Mouse (Mus musculus) forebrain, embryonic 16.5 days (tissue): ENCODE results near the gene Arhgef39. TPM values are rescaled to one million over a fixed set of nuclear protein-coding genes. Genes with fewer than 3 reads are reported as not detected.

ENCODE experiments used
- ATAC-seq: fragments of 200-750 bp; cut with Nextera tagmentation; 2 replicates; pipeline ENCODE4 v1.8.0; 2017; ENCODE audit warnings: mild to moderate bottlenecking, moderate library complexity
- H3K27ac ChIP-seq: fragments of 300-500 bp; sonication (generic); 2 replicates; pipeline ENCODE4 v1.5.1; 2014; ENCODE audit warnings: low read length, control low read depth
- H3K27me3 ChIP-seq: fragments of 300-500 bp; sonication (generic); replicated peaks from 2 replicates; pipeline ENCODE4 v1.6.1; 2014; ENCODE audit warnings: low read length; ENCODE audit not compliant: control insufficient read depth, insufficient read depth
- H3K36me3 ChIP-seq: fragments of 300-500 bp; sonication (generic); 2 replicates; pipeline ENCODE4 v1.6.1; 2014; ENCODE audit not compliant: control insufficient read depth, insufficient read depth
- H3K4me1 ChIP-seq: fragments of 300-500 bp; sonication (generic); replicated peaks from 2 replicates; pipeline ENCODE4 v1.6.1; 2014; ENCODE audit warnings: low read length; ENCODE audit not compliant: control insufficient read depth, insufficient read depth
- H3K4me2 ChIP-seq: fragments of 300-500 bp; sonication (generic); 2 replicates; pipeline ENCODE4 v1.6.1; 2014; ENCODE audit warnings: mild to moderate bottlenecking, low read length, control low read depth
- H3K4me3 ChIP-seq: fragments of 300-500 bp; sonication (generic); replicated peaks from 2 replicates; pipeline ENCODE4 v1.5.1; 2014; ENCODE audit warnings: mild to moderate bottlenecking, low read length, control low read depth
- H3K9ac ChIP-seq: fragments of 300-500 bp; sonication (generic); replicated peaks from 2 replicates; pipeline ENCODE4 v1.6.1; 2014; ENCODE audit warnings: low read depth, low read length, control low read depth
- H3K9me3 ChIP-seq: fragments of 300-500 bp; sonication (generic); 2 replicates; pipeline ENCODE4 v1.6.1; 2016; ENCODE audit warnings: low read length; ENCODE audit not compliant: control insufficient read depth
- WGBS: fragments of 180-500 bp; shearing (Covaris S2); extraction: QIAGEN DNeasy Blood & Tissue Kit; methylation state at CpG from one replicate; pipeline ENCODE4 v1.1.7; 2014; 5-methylcytosine and 5-hydroxymethylcytosine counted together
- polyA plus RNA-seq: library from polyadenylated mRNA; unstranded; fragments of >200 nt; fragmentation: Nextera tagmentation; extraction: Ambion mirVana; gene quantifications from 2 replicates; pipeline ENCODE4 v1.2.1, GENCODE M21; 2015

The Arhgef39 gene
- polyA plus RNA-seq, 1 experiment from 2014 or later, result 18.8 TPM

GRCm38 (mm10) chr4:43498983-43499382 lies 512 bp downstream of the Arhgef39 start:
- H3K9ac ChIP-seq, result peak overlapping the region; percentile 62
- peaks cover 21% of the 10 kb centered on the region for H3K4me1 ChIP-seq
- peak overlapping the region; percentile 62 for H3K4me3 ChIP-seq
- WGBS, result 17% methylated on average over 8 of the region's 8 CpGs
- peak; percentile 27; the same call in 1 of the 2 replicates for ATAC-seq
- H3K27ac ChIP-seq, result no peak overlapping the region
- no peaks in the 10 kb centered on the region for H3K27me3 ChIP-seq
- no peaks in the 10 kb centered on the region for H3K36me3 ChIP-seq
- no peaks in the 10 kb centered on the region for H3K9me3 ChIP-seq
- peak overlapping the region; percentile 83 for H3K4me2 ChIP-seq

GRCm38 (mm10) chr4:43497946-43498345 lies 1.5 kb downstream of the Arhgef39 start:
- no peaks in the 10 kb centered on the region for H3K36me3 ChIP-seq
- H3K27me3 ChIP-seq, result no peaks in the 10 kb centered on the region
- H3K9ac ChIP-seq, result peak overlapping the region; percentile 41; the same call in 1 of the 2 replicates
- H3K9me3 ChIP-seq, result no peaks in the 10 kb centered on the region
- no peak for ATAC-seq
- peaks cover 22% of the 10 kb centered on the region for H3K4me1 ChIP-seq
- H3K4me2 ChIP-seq, result peak overlapping the region; percentile 83
- 81% methylated on average over 4 of the region's 4 CpGs for WGBS
- no peak overlapping the region for H3K27ac ChIP-seq
- peak overlapping the region; percentile 62 for H3K4me3 ChIP-seq

DNA sequence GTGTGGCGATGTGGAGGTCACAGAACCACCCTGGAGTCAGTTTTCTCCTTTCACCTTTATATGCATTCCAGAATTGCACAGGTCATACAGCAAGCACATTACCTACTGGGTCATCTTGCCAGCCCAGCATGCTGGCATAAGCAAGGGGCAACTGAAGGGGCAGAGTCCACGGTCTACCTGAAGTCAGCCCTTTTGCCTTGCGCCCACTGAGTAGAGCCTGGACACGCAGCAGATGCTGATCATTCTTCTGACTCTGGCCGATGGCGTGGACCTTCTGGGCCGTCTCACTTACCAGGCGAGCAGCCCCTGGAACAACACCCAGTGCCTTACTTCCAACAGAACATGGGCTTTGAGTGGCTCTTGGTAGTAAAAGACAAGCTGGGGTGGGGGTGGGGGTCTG lies 2.1 kb downstream of the Arhgef39 start:
- no peaks in the 10 kb centered on the region for H3K36me3 ChIP-seq
- peaks cover 22% of the 10 kb centered on the region for H3K4me1 ChIP-seq
- H3K4me3 ChIP-seq, result no peak overlapping the region
- 95% methylated on average over 8 of the region's 8 CpGs for WGBS
- no peak overlapping the region for H3K9ac ChIP-seq
- H3K27me3 ChIP-seq, result no peaks in the 10 kb centered on the region
- no peak overlapping the region for H3K27ac ChIP-seq
- no peaks in the 10 kb centered on the region for H3K9me3 ChIP-seq
- H3K4me2 ChIP-seq, result no peak overlapping the region
- ATAC-seq, result no peak

- H3K9ac ChIP-seq, result no peak overlapping the region
- H3K36me3 ChIP-seq, result no peaks in the 10 kb centered on the region
- no peaks in the 10 kb centered on the region for H3K9me3 ChIP-seq
- WGBS, result 56% methylated on average over 6 of the region's 6 CpGs
- no peak overlapping the region for H3K4me2 ChIP-seq
- no peaks in the 10 kb centered on the region for H3K27me3 ChIP-seq
- no peak overlapping the region for H3K27ac ChIP-seq
- no peak for ATAC-seq
- H3K4me3 ChIP-seq, result no peak overlapping the region
- H3K4me1 ChIP-seq, result peaks cover 22% of the 10 kb centered on the region
Observed at GRCm38 (mm10) chr4:43496587-43496986, 2.9 kb downstream of the Arhgef39 start.

GRCm38 (mm10) chr4:43493846-43494240 lies 5.7 kb downstream of the Arhgef39 start:
- peak overlapping the region; percentile 92 for H3K27ac ChIP-seq
- peak overlapping the region; percentile 68 for H3K4me2 ChIP-seq
- peaks cover 18% of the 10 kb centered on the region for H3K4me1 ChIP-seq
- no peaks in the 10 kb centered on the region for H3K36me3 ChIP-seq
- no peak for ATAC-seq
- peak overlapping the region; percentile 77 for H3K4me3 ChIP-seq
- H3K9ac ChIP-seq, result peak overlapping the region; percentile 87
- WGBS, result under 1% methylated on average over 9 of the region's 9 CpGs
- no peaks in the 10 kb centered on the region for H3K27me3 ChIP-seq
- no peaks in the 10 kb centered on the region for H3K9me3 ChIP-seq

DNA sequence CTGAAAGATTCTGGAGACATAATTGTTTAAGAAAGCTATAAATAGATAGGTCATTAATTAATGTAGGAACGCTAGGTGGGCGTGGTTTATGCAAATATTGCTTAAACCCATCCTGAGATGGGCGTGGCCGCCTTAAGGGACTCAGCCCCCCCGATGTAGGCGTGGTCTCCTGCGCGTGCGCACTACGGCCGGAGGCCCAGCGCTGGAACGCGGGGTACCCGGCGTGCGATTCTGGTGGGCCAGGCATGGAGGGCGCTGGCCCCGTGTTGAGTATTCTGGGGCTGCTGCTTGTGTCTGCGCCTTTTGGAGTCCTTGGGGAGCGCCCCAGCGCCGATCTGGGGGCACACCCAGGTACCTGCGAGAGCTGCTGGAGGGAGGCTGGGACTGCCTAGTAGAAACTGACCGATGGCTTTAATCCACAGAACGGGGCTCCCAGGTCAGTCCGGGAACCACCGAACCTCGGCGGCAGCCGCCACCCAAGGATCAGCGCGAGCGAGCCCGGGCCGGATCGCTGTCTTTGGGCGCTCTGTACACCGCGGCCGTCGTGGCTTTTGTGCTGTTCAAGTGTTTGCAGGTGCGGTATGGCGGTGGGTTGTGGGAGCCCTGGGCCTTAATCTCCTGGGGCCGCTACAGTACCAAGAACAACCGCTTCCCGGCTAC lies 6.2 kb downstream of the Arhgef39 start:
- H3K4me1 ChIP-seq, result peaks cover 12% of the 10 kb centered on the region
- under 1% methylated on average over 47 of the region's 47 CpGs for WGBS
- peak; percentile 89 for ATAC-seq

DNA sequence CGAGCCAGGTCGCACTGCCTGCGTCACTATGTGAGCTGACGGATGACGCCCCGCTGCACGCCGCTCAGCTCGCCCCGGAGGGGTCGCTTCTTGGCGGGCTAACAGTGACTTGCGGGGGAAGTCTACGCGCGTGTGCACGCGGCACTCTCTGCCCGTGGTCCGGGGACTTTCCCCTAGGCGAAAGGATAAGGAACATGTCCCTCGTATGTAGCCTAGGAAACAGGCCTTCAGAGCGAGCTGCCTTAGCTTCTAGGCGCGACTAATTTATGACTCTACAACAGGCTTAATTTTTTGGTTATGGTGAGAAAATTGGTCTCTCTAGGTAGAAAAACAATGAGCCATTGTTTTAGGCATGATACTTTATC lies 6.7 kb downstream of the Arhgef39 start, which contains the start of gene Ccdc107:
Gene Ccdc107, plus strand, starts transcription at position 80 of the 365 bp plus-strand sequence.
- WGBS, result under 1% methylated on average over 25 of the region's 25 CpGs
- peak within 1 kb of the TSS; percentile 87 for H3K9ac ChIP-seq
- H3K9me3 ChIP-seq, result no peaks in the 10 kb centered on the region

More for the DNA sequence above, 6.2 kb downstream of the Arhgef39 start:
- H3K4me2 ChIP-seq, result peak overlapping the region; percentile 68
- H3K4me3 ChIP-seq, result peak overlapping the region; percentile 77
- no peaks in the 10 kb centered on the region for H3K9me3 ChIP-seq
- H3K27ac ChIP-seq, result peak overlapping the region; percentile 92
- H3K36me3 ChIP-seq, result no peaks in the 10 kb centered on the region
- no peaks in the 10 kb centered on the region for H3K27me3 ChIP-seq
- H3K9ac ChIP-seq, result peak overlapping the region; percentile 87

DNA sequence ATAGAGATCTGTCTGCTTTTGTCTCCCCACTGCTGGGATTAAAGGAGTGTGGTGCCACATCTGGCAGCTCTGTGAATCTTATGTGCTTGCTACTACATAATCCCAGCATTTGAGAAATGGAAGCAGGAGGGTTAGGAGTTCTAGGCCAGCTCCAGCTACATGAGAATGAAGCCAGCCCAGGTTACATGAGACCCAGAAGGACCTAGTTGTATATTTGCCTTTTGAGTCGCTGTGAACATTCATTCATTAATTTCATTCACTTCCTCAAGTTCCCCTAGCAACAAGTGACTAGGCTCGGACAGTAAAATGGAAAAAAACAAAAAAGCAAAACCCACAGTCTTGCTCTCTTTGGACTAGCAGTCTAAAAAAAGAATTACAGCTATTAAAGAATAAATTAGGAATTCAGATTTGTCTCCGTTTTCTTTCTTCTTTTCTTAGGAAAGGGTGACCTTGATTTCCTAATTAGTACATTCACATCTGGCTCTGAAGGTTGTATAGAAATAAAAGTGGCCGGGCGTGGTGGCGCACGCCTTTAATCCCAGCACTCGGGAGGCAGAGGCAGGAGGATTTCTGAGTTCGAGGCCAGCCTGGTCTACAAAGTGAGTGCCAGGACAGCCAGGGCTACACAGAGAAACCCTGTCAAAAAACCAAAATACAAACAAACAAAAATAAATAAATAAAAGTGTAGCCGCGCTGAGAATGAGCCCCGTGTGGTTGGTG lies 7.2 kb downstream of the Arhgef39 start:
- Histone ChIP-seq H3K4me3 (peak overlapping the region; percentile 77), H3K4me1 (peaks cover 10% of the 10 kb centered on the region), H3K27ac (peak overlapping the region; percentile 92), H3K9me3 (no peaks in the 10 kb centered on the region), H3K36me3 (no peaks in the 10 kb centered on the region), H3K9ac (no peak overlapping the region), H3K27me3 (no peaks in the 10 kb centered on the region), H3K4me2 (peak overlapping the region; percentile 44)
- no peak; the same call in 1 of the 2 replicates for ATAC-seq
- 37% methylated on average over 12 of the region's 12 CpGs for WGBS

More for the DNA sequence above, 6.7 kb downstream of the Arhgef39 start, which contains the start of gene Ccdc107:
- Histone ChIP-seq H3K4me1 (peaks cover 10% of the 10 kb centered on the region), H3K27me3 (no peaks in the 10 kb centered on the region), H3K27ac (peak within 1 kb of the TSS; percentile 92), H3K4me3 (peak within 1 kb of the TSS; percentile 77), H3K36me3 (no peaks in the 10 kb centered on the region), H3K4me2 (peak within 1 kb of the TSS; percentile 68)
- ATAC-seq, result peak; percentile 98

DNA sequence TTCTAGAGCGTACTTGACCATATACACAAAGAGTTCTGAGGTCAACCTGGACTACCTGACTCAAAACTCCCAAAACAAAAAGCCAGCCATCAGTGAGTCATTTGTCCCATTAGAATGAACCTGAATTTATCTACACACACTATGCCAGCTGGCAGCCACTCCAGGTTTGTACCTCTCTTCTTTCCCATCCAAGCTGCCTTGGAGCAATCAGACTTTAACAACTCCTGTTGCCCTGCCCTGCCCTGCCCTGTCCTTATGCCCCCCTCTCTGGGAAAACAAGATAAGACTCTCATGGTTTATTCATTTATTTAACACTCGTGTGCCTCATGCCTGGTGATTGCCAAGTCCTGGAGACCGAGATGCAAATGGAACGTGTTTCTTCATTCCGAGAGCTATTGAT lies 8.7 kb downstream of the Arhgef39 start:
- ATAC-seq, result no peak
- WGBS, result 87% methylated on average over 5 of the region's 5 CpGs

More for the DNA sequence above, 8.7 kb downstream of the Arhgef39 start:
- H3K4me3 ChIP-seq, result no peak overlapping the region
- no peak overlapping the region for H3K9ac ChIP-seq
- H3K4me2 ChIP-seq, result no peak overlapping the region
- no peaks in the 10 kb centered on the region for H3K9me3 ChIP-seq
- H3K36me3 ChIP-seq, result no peaks in the 10 kb centered on the region
- H3K4me1 ChIP-seq, result peaks cover 10% of the 10 kb centered on the region
- no peak overlapping the region for H3K27ac ChIP-seq
- H3K27me3 ChIP-seq, result no peaks in the 10 kb centered on the region
